Mouse (Mus musculus) embryonic fibroblast, embryonic 13.5 days (primary cell): Measurements from ENCODE around the gene Lix1l.

ENCODE experiments used
- CTCF ChIP-seq: IDR thresholded peaks from 2 replicates; pipeline ENCODE4 v1.5.1; 2011; ENCODE audit warnings: mild to moderate bottlenecking, control low read depth, low read length, moderate library complexity, borderline replicate concordance; ENCODE audit not compliant: insufficient read depth
- POLR2A ChIP-seq: IDR thresholded peaks from 2 replicates; pipeline ENCODE4 v1.6.1; 2011; ENCODE audit warnings: low read depth, mild to moderate bottlenecking, control low read depth, low read length, moderate library complexity

- TF ChIP-seq CTCF (no peak), POLR2A (no peak)
Measured at GRCm38 (mm10) chr3:96551890-96552289, 49.1 kb upstream of the Lix1l start.
